Mouse (Mus musculus) hindbrain, embryonic 11.5 days (tissue): ENCODE measurements around the gene Srsf3. TPM values are rescaled to one million over a fixed set of nuclear protein-coding genes. Genes with fewer than 3 reads are reported as not detected.

Source experiments
- ATAC-seq: fragments of 200-750 bp; cut with Nextera tagmentation; 2 replicates; pipeline ENCODE4 v1.8.0; 2017; ENCODE audit warnings: mild to moderate bottlenecking, moderate TSS enrichment, moderate library complexity; ENCODE audit not compliant: low FRiP score
- DNase-seq: peaks from one replicate; pipeline ENCODE4 v3.0.0-alpha.2; 2015; ENCODE audit warnings: low spot score
- H3K27ac ChIP-seq: fragments of 300-500 bp; sonication (generic); 2 replicates; pipeline ENCODE4 v1.5.1; 2014; ENCODE audit warnings: mild to moderate bottlenecking, low read depth, low read length
- H3K27me3 ChIP-seq: fragments of 300-500 bp; sonication (generic); 2 replicates; pipeline ENCODE4 v1.6.1; 2014; ENCODE audit warnings: mild to moderate bottlenecking, low read length, moderate library complexity, mixed read lengths; ENCODE audit not compliant: control insufficient read depth, insufficient read depth
- H3K36me3 ChIP-seq: fragments of 300-500 bp; sonication (generic); 2 replicates; pipeline ENCODE4 v1.6.1; 2014; ENCODE audit warnings: mild to moderate bottlenecking, low read length, moderate library complexity, mixed read lengths; ENCODE audit not compliant: control insufficient read depth, insufficient read depth
- H3K4me1 ChIP-seq: fragments of 300-500 bp; sonication (generic); replicated peaks from 2 replicates; pipeline ENCODE4 v1.6.1; 2014; ENCODE audit warnings: low read length, mixed read lengths; ENCODE audit not compliant: control insufficient read depth, insufficient read depth
- H3K4me2 ChIP-seq: fragments of 300-500 bp; sonication (generic); replicated peaks from 2 replicates; pipeline ENCODE4 v1.6.1; 2014; ENCODE audit warnings: mild to moderate bottlenecking, low read depth, low read length
- H3K4me3 ChIP-seq: fragments of 300-500 bp; sonication (generic); 2 replicates; pipeline ENCODE4 v1.5.1; 2014; ENCODE audit warnings: low read depth, low read length
- H3K9ac ChIP-seq: fragments of 300-500 bp; sonication (generic); 2 replicates; pipeline ENCODE4 v1.6.1; 2014; ENCODE audit warnings: low read depth, low read length
- H3K9me3 ChIP-seq: fragments of 300-500 bp; sonication (generic); 2 replicates; pipeline ENCODE4 v1.6.1; 2016; ENCODE audit warnings: low read length; ENCODE audit not compliant: control insufficient read depth
- WGBS: fragments of 180-500 bp; shearing (Covaris S2); extraction: QIAGEN DNeasy Blood & Tissue Kit; methylation state at CpG from one replicate; pipeline ENCODE4 v1.1.7; 2014; 5-methylcytosine and 5-hydroxymethylcytosine counted together
- polyA plus RNA-seq: library from polyadenylated mRNA; unstranded; fragments of >200 nt; fragmentation: Nextera tagmentation; extraction: Ambion mirVana; gene quantifications from 2 replicates; pipeline ENCODE4 v1.2.1, GENCODE M21; 2014

Gene Srsf3
- 847 and 854 TPM in 2 replicates for polyA plus RNA-seq

GRCm38 (mm10) chr17:29032274-29033069, at the start of gene Srsf3:
Srsf3 (plus strand) TSS chr17:29032628.
- no peaks in the 10 kb centered on the region for H3K9me3 ChIP-seq
- ATAC-seq, result peak; percentile 97
- H3K36me3 ChIP-seq, result peaks cover 6% of the 10 kb centered on the region
- peak within 1 kb of the TSS; percentile 98 for H3K9ac ChIP-seq
- no peaks in the 10 kb centered on the region for H3K4me1 ChIP-seq
- peak; percentile 99 for DNase-seq
- H3K27me3 ChIP-seq, result no peaks in the 10 kb centered on the region
- H3K27ac ChIP-seq, result peak within 1 kb of the TSS; percentile 96
- H3K4me3 ChIP-seq, result peak within 1 kb of the TSS; percentile 90
- under 1% methylated on average over 77 of the region's 77 CpGs for WGBS
- H3K4me2 ChIP-seq, result peak within 1 kb of the TSS; percentile 95

GRCm38 (mm10) chr17:28984724-28985420, 47.6 kb upstream of the Srsf3 start:
- no peaks in the 10 kb centered on the region for H3K9me3 ChIP-seq
- DNase-seq (no peak), ATAC-seq (no peak)
- H3K27ac ChIP-seq, result no peak overlapping the region
- H3K9ac ChIP-seq, result no peak overlapping the region
- H3K27me3 ChIP-seq, result no peaks in the 10 kb centered on the region
- 84% methylated on average over 1 of the region's 1 CpGs for WGBS
- H3K4me2 ChIP-seq, result no peak overlapping the region
- H3K36me3 ChIP-seq, result peaks cover 9% of the 10 kb centered on the region; the same call in 1 of the 2 replicates
- no peaks in the 10 kb centered on the region for H3K4me1 ChIP-seq
- no peak overlapping the region for H3K4me3 ChIP-seq

DNA sequence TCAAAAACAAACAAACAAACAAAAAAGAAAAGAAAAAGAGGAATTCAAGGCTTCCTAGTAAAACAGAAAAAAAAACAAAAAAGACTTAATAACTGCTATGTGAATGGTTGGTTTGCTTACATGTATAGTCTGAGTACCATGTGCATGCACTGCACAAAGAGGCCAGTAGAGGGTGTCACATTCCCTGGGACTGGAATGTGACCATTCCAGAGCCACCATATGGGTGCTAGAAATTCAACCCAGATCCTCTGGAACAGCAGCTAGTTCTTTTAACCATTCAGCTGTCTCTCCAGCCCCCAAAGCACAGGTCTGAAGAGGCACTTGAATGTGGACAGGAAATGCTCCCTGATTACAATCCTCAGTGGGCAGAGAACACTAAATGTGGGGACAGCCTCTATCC, 45.6 kb upstream of the Srsf3 start:
- H3K9ac ChIP-seq, result no peak overlapping the region
- no peak overlapping the region for H3K4me2 ChIP-seq
- H3K9me3 ChIP-seq, result no peaks in the 10 kb centered on the region
- no peak overlapping the region for H3K4me3 ChIP-seq
- DNase-seq (peak; percentile 59), ATAC-seq (no peak)
- H3K36me3 ChIP-seq, result peaks cover 13% of the 10 kb centered on the region; the same call in 1 of the 2 replicates
- H3K27me3 ChIP-seq, result no peaks in the 10 kb centered on the region
- H3K27ac ChIP-seq, result no peak overlapping the region
- H3K4me1 ChIP-seq, result no peaks in the 10 kb centered on the region

- Histone ChIP-seq H3K36me3 (peaks cover 13% of the 10 kb centered on the region; the same call in 1 of the 2 replicates), H3K4me3 (no peak overlapping the region), H3K27ac (no peak overlapping the region), H3K4me2 (no peak overlapping the region), H3K27me3 (no peaks in the 10 kb centered on the region), H3K9me3 (no peaks in the 10 kb centered on the region), H3K4me1 (no peaks in the 10 kb centered on the region), H3K9ac (no peak overlapping the region)
- 74% methylated on average over 4 of the region's 4 CpGs for WGBS
- DNase-seq, result peak; percentile 68
- ATAC-seq, result no peak
Measured at GRCm38 (mm10) chr17:28987713-28988112, 44.7 kb upstream of the Srsf3 start.

- Histone ChIP-seq H3K4me1 (no peaks in the 10 kb centered on the region), H3K9me3 (no peaks in the 10 kb centered on the region), H3K27me3 (no peaks in the 10 kb centered on the region), H3K27ac (no peak overlapping the region), H3K9ac (no peak overlapping the region), H3K4me3 (no peak overlapping the region), H3K4me2 (no peak overlapping the region), H3K36me3 (peaks cover 13% of the 10 kb centered on the region; the same call in 1 of the 2 replicates)
- no peak for DNase-seq
- no peak for ATAC-seq
- WGBS, result 96% methylated on average over 4 of the region's 4 CpGs
Measured at GRCm38 (mm10) chr17:28988291-28988690, 44.1 kb upstream of the Srsf3 start.

GRCm38 (mm10) chr17:28988996-28989395, 43.4 kb upstream of the Srsf3 start:
- Histone ChIP-seq H3K27ac (no peak overlapping the region), H3K4me1 (no peaks in the 10 kb centered on the region), H3K4me2 (no peak overlapping the region), H3K4me3 (no peak overlapping the region), H3K9me3 (no peaks in the 10 kb centered on the region), H3K27me3 (no peaks in the 10 kb centered on the region), H3K9ac (no peak overlapping the region), H3K36me3 (peaks cover 13% of the 10 kb centered on the region; the same call in 1 of the 2 replicates)
- no peak for ATAC-seq
- no peak for DNase-seq
- WGBS, result 83% methylated on average over 3 of the region's 3 CpGs

- WGBS, result 85% methylated on average over 4 of the region's 4 CpGs
- Histone ChIP-seq H3K27me3 (no peaks in the 10 kb centered on the region), H3K36me3 (peaks cover 13% of the 10 kb centered on the region; the same call in 1 of the 2 replicates), H3K27ac (no peak overlapping the region), H3K9me3 (no peaks in the 10 kb centered on the region), H3K4me3 (no peak overlapping the region), H3K9ac (no peak overlapping the region), H3K4me1 (no peaks in the 10 kb centered on the region), H3K4me2 (no peak overlapping the region)
- ATAC-seq (no peak), DNase-seq (no peak)
Measured at GRCm38 (mm10) chr17:28990060-28990459, 42.4 kb upstream of the Srsf3 start.

DNA sequence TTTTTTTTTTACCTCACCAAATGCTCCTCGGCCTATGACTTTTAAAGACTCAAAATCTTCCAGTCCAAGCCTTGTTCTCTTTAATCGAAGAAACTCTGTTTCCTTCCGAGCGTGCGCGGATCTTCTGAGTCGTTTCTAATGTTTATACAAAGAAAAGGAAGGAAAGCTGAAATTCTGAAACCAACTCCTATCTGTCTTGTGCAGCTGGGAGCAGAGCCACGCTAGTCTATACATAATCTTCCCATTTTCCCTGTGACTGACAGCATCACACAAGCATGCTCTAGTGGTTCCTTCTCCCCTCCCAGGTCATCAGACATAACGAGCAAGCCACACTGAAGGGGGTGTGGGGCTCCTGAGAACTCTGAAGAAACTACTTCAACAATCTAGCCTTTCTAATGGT, 41.1 kb upstream of the Srsf3 start:
- no peak overlapping the region for H3K4me2 ChIP-seq
- no peak overlapping the region for H3K9ac ChIP-seq
- H3K36me3 ChIP-seq, result peaks cover 13% of the 10 kb centered on the region; the same call in 1 of the 2 replicates

More for the DNA sequence above, 41.1 kb upstream of the Srsf3 start:
- no peak overlapping the region for H3K27ac ChIP-seq
- no peaks in the 10 kb centered on the region for H3K27me3 ChIP-seq
- no peak overlapping the region for H3K4me3 ChIP-seq
- no peak for DNase-seq
- WGBS, result 94% methylated on average over 9 of the region's 9 CpGs
- no peak for ATAC-seq
- no peaks in the 10 kb centered on the region for H3K4me1 ChIP-seq
- H3K9me3 ChIP-seq, result no peaks in the 10 kb centered on the region
